Mouse (Mus musculus): ENCODE data around the gene Foxn3.

DNA sequence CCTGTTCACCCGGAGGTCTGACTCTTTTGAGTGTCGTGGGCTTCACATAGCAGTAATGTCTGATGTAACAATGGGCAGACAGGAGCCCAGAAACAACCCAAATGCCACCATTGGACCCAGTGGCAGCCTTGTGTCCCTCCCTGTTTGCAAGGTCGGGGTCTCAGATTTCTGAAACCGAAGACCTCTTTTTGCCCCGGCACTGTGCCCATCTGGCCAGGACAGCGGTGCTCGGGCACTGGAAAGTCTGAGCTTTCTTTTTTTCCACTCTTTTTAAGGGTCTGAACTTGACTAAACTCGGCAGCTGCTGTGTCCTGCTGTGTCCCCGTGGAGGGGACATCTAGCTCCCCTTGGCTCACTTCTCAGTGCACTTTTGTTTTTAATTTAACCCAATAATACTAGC lies 109.0 kb downstream of the Foxn3 start:
- TF ChIP-seq CTCF (IDR thresholded peaks at IDR 0.05) (no peak), EP300 (IDR thresholded peaks at IDR 0.05) (no peak)
